Mouse (Mus musculus): Measurements from ENCODE around the gene Gm26741. TPM values are rescaled to one million over a fixed set of nuclear protein-coding genes. Genes with fewer than 3 reads are reported as not detected.

Gm26741 gene
- polyA plus RNA-seq, 1 experiment from 2014 or later = not detected

DNA sequence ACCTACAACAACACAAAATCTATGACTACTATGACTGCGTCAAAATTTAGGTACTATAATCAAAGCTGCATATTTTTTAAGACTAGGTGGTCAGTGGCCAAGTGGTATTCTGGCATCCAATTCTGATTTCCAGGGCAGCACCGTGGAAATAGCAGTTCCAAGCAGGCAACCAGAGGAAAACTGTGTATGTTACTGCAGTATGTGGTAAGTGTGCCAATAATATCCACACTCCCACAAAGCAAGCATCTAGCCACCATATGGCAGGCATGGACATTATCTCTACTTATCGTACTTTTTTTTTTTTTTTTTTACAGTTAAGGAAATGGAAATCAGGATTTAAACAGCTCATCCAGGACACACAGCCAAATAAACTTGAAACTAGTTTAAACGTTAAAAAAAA lies 9.8 kb downstream of the Gm26741 start:
- Histone ChIP-seq H3K4me3 (ENCODE audit: low read depth, low read length) (no peak overlapping the region), H3K27ac (ENCODE audit: low read length) (no peak overlapping the region), H3K36me3 (ENCODE audit: control insufficient read depth, insufficient read depth) (no peaks in the 10 kb centered on the region), H3K27me3 (ENCODE audit: control insufficient read depth, insufficient read depth, low read depth, low read length) (no peaks in the 10 kb centered on the region), H3K9ac (ENCODE audit: low read depth, low read length) (no peak overlapping the region), H3K4me1 (ENCODE audit: control insufficient read depth, low read depth, low read length) (no peaks in the 10 kb centered on the region), H3K4me2 (ENCODE audit: low read depth, low read length) (no peak overlapping the region), H3K9me3 (replicated peaks; ENCODE audit: control insufficient read depth, low read length) (no peaks in the 10 kb centered on the region)
- 71% methylated on average over 4 of the region's 4 CpGs for WGBS (ENCODE audit: insufficient replicate concordance)
- no peak for ATAC-seq (ENCODE audit: low read depth)

DNA sequence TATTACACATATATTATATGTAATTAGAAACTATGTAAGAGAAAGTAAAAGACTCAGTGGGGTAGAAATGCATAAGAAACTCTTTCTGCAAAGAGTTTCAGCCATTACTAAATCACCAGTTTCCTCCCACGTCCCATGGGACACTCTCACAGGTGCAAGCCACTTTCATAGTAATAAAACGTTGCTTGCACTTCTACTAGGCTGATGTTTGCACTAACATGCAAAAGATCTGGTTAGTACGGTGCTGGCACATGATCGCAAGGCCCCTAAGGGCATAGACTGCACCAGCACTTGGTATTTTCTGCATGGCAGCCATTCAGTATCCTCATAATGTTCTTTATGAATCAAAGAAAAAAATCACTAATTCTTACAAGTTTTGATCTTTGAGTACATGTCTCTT lies 15.3 kb downstream of the Gm26741 start:
- 68% methylated on average over 4 of the region's 4 CpGs for WGBS (ENCODE audit: insufficient replicate concordance)
- no peak overlapping the region for H3K4me3 ChIP-seq (ENCODE audit: low read depth, low read length)
- H3K36me3 ChIP-seq (ENCODE audit: control insufficient read depth, insufficient read depth) = no peaks in the 10 kb centered on the region
- H3K4me2 ChIP-seq (ENCODE audit: low read depth, low read length) = no peak overlapping the region
- no peak overlapping the region for H3K9ac ChIP-seq (ENCODE audit: low read depth, low read length)
- no peaks in the 10 kb centered on the region for H3K9me3 ChIP-seq (replicated peaks; ENCODE audit: control insufficient read depth, low read length)
- ATAC-seq (ENCODE audit: low read depth) = no peak
- H3K27me3 ChIP-seq (ENCODE audit: control insufficient read depth, insufficient read depth, low read depth, low read length) = no peaks in the 10 kb centered on the region
- H3K27ac ChIP-seq (ENCODE audit: low read length) = no peak overlapping the region
- H3K4me1 ChIP-seq (ENCODE audit: control insufficient read depth, low read depth, low read length) = peaks cover 3% of the 10 kb centered on the region

DNA sequence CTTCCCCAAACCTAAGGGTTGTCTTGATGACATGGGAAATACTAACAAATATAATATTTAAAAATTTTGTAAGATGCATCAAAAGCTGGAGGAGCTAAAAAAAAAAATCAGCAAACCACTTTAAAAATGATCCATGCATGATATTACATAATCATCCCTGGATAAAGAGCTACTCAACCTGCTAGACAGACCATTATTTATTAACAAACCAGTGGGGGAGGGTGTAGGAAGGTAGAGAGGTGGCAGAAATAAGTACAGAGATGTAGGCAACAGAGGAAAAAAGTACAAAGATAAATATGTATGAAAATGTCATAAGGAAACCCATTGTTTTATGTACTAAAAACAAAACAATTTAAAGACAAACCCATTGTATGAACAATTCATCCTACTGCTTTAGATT lies 16.1 kb downstream of the Gm26741 start:
- ATAC-seq (ENCODE audit: low read depth) = no peak
- Histone ChIP-seq H3K4me2 (ENCODE audit: low read depth, low read length) (no peak overlapping the region), H3K27me3 (ENCODE audit: control insufficient read depth, insufficient read depth, low read depth, low read length) (no peaks in the 10 kb centered on the region), H3K36me3 (ENCODE audit: control insufficient read depth, insufficient read depth) (no peaks in the 10 kb centered on the region), H3K4me1 (ENCODE audit: control insufficient read depth, low read depth, low read length) (peaks cover 3% of the 10 kb centered on the region), H3K9ac (ENCODE audit: low read depth, low read length) (no peak overlapping the region), H3K9me3 (replicated peaks; ENCODE audit: control insufficient read depth, low read length) (no peaks in the 10 kb centered on the region), H3K27ac (ENCODE audit: low read length) (no peak overlapping the region), H3K4me3 (ENCODE audit: low read depth, low read length) (no peak overlapping the region)

DNA sequence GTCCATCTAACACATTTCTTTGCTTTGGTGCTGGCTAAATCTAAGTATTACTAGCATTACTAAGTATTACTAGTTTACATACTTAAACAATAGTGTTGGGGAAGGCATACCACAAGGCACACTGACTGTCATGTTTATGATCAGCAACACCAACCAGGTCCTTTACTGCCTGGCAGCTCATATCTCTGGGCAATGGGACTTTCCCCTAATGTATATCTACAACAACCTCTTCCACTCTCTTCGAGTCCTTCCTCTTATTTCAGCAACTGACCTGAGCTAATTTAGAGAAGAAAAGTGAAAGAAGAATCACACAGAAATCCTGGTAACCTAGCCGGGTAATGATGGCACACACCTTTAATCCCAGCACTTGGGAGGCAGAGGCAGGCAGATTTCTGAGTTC lies 17.9 kb downstream of the Gm26741 start:
- peaks cover 6% of the 10 kb centered on the region for H3K4me1 ChIP-seq (ENCODE audit: control insufficient read depth, low read depth, low read length)
- no peaks in the 10 kb centered on the region for H3K36me3 ChIP-seq (ENCODE audit: control insufficient read depth, insufficient read depth)
- no peak overlapping the region for H3K9ac ChIP-seq (ENCODE audit: low read depth, low read length)
- no peak overlapping the region for H3K4me3 ChIP-seq (ENCODE audit: low read depth, low read length)
- no peak overlapping the region for H3K27ac ChIP-seq (ENCODE audit: low read length)
- H3K4me2 ChIP-seq (ENCODE audit: low read depth, low read length) = no peak overlapping the region
- 47% methylated on average over 2 of the region's 2 CpGs for WGBS (ENCODE audit: insufficient replicate concordance)
- no peaks in the 10 kb centered on the region for H3K27me3 ChIP-seq (ENCODE audit: control insufficient read depth, insufficient read depth, low read depth, low read length)
- no peak for ATAC-seq (ENCODE audit: low read depth)
- no peaks in the 10 kb centered on the region for H3K9me3 ChIP-seq (replicated peaks; ENCODE audit: control insufficient read depth, low read length)

DNA sequence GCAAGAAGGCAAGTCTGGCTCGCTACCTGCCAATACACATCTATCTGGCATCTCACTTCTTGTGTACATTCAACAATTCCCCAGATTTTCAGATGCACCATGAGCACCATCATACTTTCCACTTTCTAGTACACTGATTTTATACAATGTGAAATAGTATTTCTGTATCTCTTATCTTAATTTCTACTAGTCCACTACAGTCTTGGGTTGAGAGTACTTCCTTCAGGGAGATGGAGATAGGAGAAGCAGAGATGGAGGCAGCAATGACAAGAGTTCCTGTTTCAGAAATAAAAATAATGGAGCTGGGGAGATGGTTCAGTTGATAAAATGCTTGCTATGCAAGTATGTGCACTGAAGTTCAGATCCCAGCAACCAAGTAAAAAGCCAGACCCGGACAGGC lies 19.2 kb downstream of the Gm26741 start:
- no peaks in the 10 kb centered on the region for H3K27me3 ChIP-seq (ENCODE audit: control insufficient read depth, insufficient read depth, low read depth, low read length)
- no peaks in the 10 kb centered on the region for H3K9me3 ChIP-seq (replicated peaks; ENCODE audit: control insufficient read depth, low read length)
- no peak overlapping the region for H3K4me2 ChIP-seq (ENCODE audit: low read depth, low read length)
- WGBS (ENCODE audit: insufficient replicate concordance) = 80% methylated on average over 2 of the region's 2 CpGs
- no peak overlapping the region for H3K27ac ChIP-seq (ENCODE audit: low read length)
- H3K4me3 ChIP-seq (ENCODE audit: low read depth, low read length) = no peak overlapping the region
- ATAC-seq (ENCODE audit: low read depth) = no peak
- H3K4me1 ChIP-seq (ENCODE audit: control insufficient read depth, low read depth, low read length) = peaks cover 8% of the 10 kb centered on the region
- H3K9ac ChIP-seq (ENCODE audit: low read depth, low read length) = no peak overlapping the region
- H3K36me3 ChIP-seq (ENCODE audit: control insufficient read depth, insufficient read depth) = no peaks in the 10 kb centered on the region

DNA sequence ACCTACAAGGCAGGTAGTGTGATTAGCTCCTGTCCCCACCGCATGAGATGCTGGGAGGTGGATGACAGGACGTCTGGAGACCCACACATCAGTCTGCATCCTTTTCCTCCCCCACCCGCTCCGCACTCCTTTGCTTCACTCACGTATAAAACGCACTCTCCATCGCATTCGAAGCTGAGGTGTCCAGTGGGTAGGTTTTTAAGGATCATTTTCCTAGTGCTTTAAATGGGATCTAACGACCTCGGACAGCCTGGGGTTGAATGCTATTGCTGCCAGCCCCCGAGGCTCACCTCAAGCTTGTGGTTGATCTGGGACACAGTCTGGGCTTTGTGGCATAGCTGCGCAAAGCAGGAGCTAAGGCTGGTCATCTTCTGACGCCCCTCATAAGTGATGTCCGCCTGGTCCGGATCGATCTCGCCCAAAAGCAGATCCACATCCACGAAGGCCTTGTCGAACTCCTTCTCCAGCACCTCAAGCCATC lies 22.8 kb downstream of the Gm26741 start:
- 0% methylated on average over 19 of the region's 19 CpGs for WGBS (ENCODE audit: insufficient replicate concordance)

DNA sequence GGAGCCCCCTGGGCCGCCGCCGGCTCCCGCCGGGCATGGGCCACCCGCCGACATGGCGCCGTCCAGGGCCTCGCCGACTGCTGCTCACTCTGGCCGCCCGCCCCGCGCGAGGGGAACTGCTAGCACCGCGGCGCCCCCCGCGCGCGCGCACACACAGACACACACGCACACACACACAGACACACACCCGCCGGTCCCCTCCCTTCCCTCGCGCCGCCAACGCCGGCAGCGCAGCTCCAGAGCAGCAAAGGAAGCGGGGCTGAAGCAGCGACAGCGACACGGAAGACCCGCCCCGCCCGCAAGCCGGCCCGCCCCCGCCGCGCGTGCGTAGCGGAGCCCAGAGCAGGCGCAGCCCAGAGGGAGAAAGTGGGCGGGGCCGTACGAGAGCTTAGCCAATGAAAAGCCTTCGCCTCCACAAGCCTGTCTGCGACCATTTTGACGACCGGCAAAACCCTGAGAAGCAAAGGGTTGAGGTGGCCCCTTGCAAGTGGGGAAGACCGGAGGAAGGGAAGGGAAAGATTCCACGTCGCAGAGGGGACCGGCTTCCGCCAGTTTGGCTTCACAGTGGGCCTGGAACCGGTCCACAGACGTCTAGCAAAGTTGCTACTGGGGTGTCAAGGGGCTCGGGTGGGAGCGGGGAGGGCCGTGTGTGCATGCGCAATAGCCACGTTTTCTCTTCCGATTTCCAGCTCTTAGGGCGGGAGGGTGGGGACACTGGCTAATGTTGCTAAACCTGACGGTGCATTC lies 23.5 kb downstream of the Gm26741 start, which contains the start of gene Gopc:
Gene Gopc, minus strand, starts transcription at position 280 of the 747 bp plus-strand sequence.
- peak within 1 kb of the TSS; percentile 90 for H3K4me3 ChIP-seq (ENCODE audit: low read depth, low read length)
- H3K4me1 ChIP-seq (ENCODE audit: control insufficient read depth, low read depth, low read length) = peaks cover 11% of the 10 kb centered on the region
- under 1% methylated on average over 58 of the region's 71 CpGs for WGBS (ENCODE audit: insufficient replicate concordance)
- H3K27me3 ChIP-seq (ENCODE audit: control insufficient read depth, insufficient read depth, low read depth, low read length) = no peaks in the 10 kb centered on the region
- H3K9ac ChIP-seq (ENCODE audit: low read depth, low read length) = peak within 1 kb of the TSS; percentile 94
- no peaks in the 10 kb centered on the region for H3K9me3 ChIP-seq (replicated peaks; ENCODE audit: control insufficient read depth, low read length)
- ATAC-seq (ENCODE audit: low read depth) = peak; percentile 97
- peak within 1 kb of the TSS; percentile 94 for H3K4me2 ChIP-seq (ENCODE audit: low read depth, low read length)
- H3K36me3 ChIP-seq (ENCODE audit: control insufficient read depth, insufficient read depth) = no peaks in the 10 kb centered on the region
- peak within 1 kb of the TSS; percentile 86 for H3K27ac ChIP-seq (ENCODE audit: low read length)

More for the DNA sequence above, 22.8 kb downstream of the Gm26741 start:
- peaks cover 11% of the 10 kb centered on the region for H3K4me1 ChIP-seq (ENCODE audit: control insufficient read depth, low read depth, low read length)
- peak overlapping the region; percentile 94 for H3K9ac ChIP-seq (ENCODE audit: low read depth, low read length)
- no peaks in the 10 kb centered on the region for H3K36me3 ChIP-seq (ENCODE audit: control insufficient read depth, insufficient read depth)
- peak overlapping the region; percentile 90 for H3K4me3 ChIP-seq (ENCODE audit: low read depth, low read length)
- ATAC-seq (ENCODE audit: low read depth) = peak; percentile 8; the same call in 1 of the 2 replicates
- H3K27me3 ChIP-seq (ENCODE audit: control insufficient read depth, insufficient read depth, low read depth, low read length) = no peaks in the 10 kb centered on the region
- peak overlapping the region; percentile 94 for H3K4me2 ChIP-seq (ENCODE audit: low read depth, low read length)
- no peaks in the 10 kb centered on the region for H3K9me3 ChIP-seq (replicated peaks; ENCODE audit: control insufficient read depth, low read length)
- peak overlapping the region; percentile 77 for H3K27ac ChIP-seq (ENCODE audit: low read length)

DNA sequence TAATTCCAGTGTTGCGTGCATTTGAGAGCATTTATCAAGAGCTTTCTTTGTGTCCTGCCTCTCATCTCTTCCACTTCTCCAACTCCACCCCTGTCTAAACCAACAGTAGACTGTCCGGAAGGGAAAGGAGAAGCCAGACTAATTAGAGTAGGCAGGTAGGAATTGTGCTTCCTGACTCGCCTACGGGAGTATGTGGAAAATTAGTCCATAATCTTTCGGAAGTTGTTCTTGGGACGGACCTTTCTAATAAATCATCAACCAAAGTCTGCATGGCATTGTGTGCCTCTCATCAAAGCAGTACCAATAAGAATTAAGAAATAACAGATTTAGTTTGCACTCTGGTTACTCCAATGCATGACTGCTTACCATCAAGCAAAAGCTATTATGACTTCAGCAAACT lies 24.5 kb downstream of the Gm26741 start:
- no peaks in the 10 kb centered on the region for H3K27me3 ChIP-seq (ENCODE audit: control insufficient read depth, insufficient read depth, low read depth, low read length)
- no peaks in the 10 kb centered on the region for H3K9me3 ChIP-seq (replicated peaks; ENCODE audit: control insufficient read depth, low read length)
- peak overlapping the region; percentile 76 for H3K9ac ChIP-seq (ENCODE audit: low read depth, low read length)
- WGBS (ENCODE audit: insufficient replicate concordance) = 77% methylated on average over 6 of the region's 6 CpGs
- no peaks in the 10 kb centered on the region for H3K36me3 ChIP-seq (ENCODE audit: control insufficient read depth, insufficient read depth)
- no peak overlapping the region; the same call in 1 of the 2 replicates for H3K27ac ChIP-seq (ENCODE audit: low read length)
- peak overlapping the region; percentile 94 for H3K4me2 ChIP-seq (ENCODE audit: low read depth, low read length)
- H3K4me3 ChIP-seq (ENCODE audit: low read depth, low read length) = peak overlapping the region; percentile 90
- no peak for ATAC-seq (ENCODE audit: low read depth)
- peaks cover 9% of the 10 kb centered on the region for H3K4me1 ChIP-seq (ENCODE audit: control insufficient read depth, low read depth, low read length)

DNA sequence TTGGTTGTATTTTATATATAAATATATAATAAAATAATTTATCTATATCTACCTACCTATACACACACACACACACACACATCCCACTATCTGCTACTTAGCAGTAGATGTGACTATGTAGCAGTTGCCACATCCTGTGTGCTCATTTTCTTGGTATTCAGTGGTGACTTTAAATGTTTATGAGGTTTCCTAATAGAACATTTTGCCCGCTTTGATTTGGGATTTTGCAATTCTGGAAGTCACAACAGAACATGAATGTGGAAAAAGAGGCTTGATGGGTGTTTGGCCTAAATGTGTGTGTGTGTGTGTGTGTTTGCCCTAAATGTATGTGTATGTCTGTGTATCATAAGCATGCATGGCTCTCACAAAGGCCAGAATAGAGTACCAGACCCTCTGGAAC lies 25.0 kb downstream of the Gm26741 start:
- Histone ChIP-seq H3K36me3 (ENCODE audit: control insufficient read depth, insufficient read depth) (no peaks in the 10 kb centered on the region), H3K27ac (ENCODE audit: low read length) (no peak overlapping the region), H3K4me3 (ENCODE audit: low read depth, low read length) (no peak overlapping the region), H3K4me1 (ENCODE audit: control insufficient read depth, low read depth, low read length) (peaks cover 8% of the 10 kb centered on the region; the same call in 1 of the 2 replicates), H3K9ac (ENCODE audit: low read depth, low read length) (no peak overlapping the region), H3K27me3 (ENCODE audit: control insufficient read depth, insufficient read depth, low read depth, low read length) (no peaks in the 10 kb centered on the region), H3K4me2 (ENCODE audit: low read depth, low read length) (no peak overlapping the region), H3K9me3 (replicated peaks; ENCODE audit: control insufficient read depth, low read length) (no peaks in the 10 kb centered on the region)
- 74% methylated on average over 1 of the region's 1 CpGs for WGBS (ENCODE audit: insufficient replicate concordance)
- ATAC-seq (ENCODE audit: low read depth) = no peak

Measured in liver, embryonic 16.5 days (tissue).